Mouse (Mus musculus): ENCODE results near the gene Rnf181.
A peak's percentile ranks its signal among the peaks of the same experiment; 100 is the strongest.

Rnf181 gene

DNA sequence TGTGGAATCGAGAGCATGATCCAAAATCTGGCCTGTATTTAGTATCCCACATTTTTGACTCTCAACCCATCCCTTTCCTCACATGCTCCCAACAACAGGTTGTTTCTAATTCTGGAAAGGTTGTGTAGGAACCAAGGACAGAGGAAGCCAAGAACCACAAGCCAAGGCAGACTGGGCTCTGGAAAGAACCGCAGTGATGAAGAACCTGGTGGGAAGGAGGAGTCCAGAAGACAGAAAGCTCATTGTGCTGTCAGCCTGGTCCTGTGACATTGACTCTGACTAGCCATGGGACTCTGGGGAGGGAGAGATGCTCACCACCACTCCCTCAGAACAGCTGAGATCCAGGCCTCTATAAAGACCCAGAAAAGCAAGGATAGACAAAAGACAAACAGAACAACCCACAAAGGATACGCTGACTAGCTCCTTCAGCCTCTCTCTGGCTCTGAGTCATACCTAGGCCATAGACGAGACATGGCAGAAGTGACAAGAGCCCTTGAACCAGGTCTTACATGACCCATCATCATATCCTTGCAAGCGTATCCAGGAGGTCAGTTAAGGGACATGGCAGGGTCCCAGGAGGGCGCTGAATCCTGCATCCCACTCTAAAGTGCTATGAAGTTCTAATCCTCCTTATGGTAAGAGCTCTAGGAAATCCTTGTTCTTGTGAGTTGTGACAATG, 16.5 kb upstream of the Rnf181 start:
- DNase-seq = no peak

GRCm38 (mm10) chr6:72382494-72382893, 15.7 kb upstream of the Rnf181 start:
- DNase-seq = no peak

DNA sequence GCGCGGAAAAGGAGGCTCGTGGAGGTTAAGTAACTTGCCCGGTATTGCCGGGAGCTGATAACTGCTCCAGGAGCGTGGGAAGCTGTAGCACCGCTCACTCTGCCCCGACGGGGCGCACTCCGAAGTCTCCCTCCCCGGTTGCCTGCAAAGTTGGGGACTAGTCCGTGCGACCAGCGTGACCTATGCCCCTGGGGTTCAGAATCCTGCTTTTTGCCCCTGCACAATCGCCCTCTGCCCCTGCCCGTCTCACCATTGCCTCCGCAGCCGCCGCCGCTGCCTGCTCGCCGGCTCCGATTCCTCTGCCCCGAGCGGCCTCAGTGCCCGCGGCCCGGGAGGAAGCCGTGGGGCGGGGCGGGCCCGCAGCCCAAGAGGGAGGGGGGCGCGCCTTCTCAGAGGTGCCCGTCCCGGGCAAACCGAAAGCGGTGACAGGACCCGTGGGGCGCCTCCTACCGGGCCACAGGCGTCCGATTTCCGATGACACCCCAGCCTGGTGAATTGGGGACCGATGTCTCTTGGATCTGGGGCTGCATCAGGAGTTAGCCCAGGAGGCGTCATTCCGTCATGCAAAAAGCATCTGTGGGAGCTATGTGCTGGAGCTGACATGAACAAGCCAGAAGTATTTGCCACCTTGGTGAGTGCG, 13.5 kb upstream of the Rnf181 start, which contains the start of gene Vamp5:
TSS of gene Vamp5 (minus strand) at position 338 of the 640 bp plus-strand sequence.
- DNase-seq = peak; percentile 95

- DNase-seq = no peak
Measured at GRCm38 (mm10) chr6:72379377-72380130, 12.8 kb upstream of the Rnf181 start.

DNA sequence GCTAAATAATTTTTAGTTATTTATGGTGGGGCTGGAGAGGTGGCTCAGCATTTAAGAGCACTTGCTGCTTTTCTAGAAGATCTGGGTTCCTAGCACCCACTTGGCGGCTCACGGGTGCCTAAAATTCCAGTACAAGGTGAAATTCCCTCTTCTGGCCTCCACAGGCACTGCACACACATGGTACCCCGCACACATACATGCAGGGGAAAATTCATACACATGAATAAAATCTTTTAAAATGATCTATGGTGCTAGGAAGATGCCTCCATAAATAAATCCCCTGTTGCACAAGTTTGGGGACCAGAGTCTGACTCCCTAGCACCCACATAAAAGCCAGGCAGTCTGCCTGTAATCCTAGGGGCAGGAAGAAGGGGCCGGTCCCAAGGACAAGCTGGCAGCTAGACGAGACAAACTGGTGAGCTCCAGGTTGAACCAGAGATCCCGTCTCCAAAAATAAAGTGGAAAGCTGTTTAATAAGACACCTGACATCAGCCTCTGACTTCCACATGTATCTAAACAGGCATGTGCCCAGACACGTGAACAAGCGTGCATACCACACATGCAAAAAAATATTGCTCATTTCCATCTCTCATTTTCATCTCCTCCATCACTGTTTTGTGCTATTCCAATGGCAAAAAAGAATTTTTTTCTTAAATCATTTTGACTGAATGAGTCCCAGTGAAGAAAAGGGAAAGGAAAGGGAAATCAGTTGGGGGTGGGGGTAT, 11.9 kb upstream of the Rnf181 start:
- no peak for DNase-seq

GRCm38 (mm10) chr6:72374820-72375563, 8.2 kb upstream of the Rnf181 start:
- peak; percentile 55 for DNase-seq

- DNase-seq = no peak
Measured at GRCm38 (mm10) chr6:72374206-72374605, 7.5 kb upstream of the Rnf181 start.

- peak; percentile 64 for DNase-seq
Measured at GRCm38 (mm10) chr6:72373184-72373583, 6.4 kb upstream of the Rnf181 start.

GRCm38 (mm10) chr6:72371571-72371970, 4.8 kb upstream of the Rnf181 start:
- no peak for DNase-seq

- no peak for DNase-seq
Measured at GRCm38 (mm10) chr6:72371147-72371546, 4.4 kb upstream of the Rnf181 start.

DNA sequence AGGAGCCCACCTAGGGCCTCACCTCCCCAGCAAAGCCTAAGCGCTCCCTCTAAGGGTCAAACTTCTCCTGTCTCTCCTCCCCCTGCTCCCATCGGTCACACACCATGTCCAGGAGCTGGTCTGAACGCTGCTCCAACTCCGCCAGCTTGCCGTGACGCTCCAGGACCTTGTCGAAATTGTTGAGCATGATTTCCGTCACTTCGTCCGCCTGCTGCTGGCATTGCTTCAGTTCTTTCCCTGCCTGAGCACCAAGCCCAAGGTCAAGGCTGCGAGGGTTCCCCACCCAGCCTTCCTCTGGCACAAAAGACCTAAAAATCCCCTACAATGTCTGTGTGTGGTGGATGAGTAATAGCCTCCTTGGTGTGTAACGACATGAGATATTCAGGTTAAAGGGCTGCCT, 3.3 kb upstream of the Rnf181 start:
- no peak for DNase-seq

- no peak for DNase-seq
Measured at GRCm38 (mm10) chr6:72369557-72369956, 2.8 kb upstream of the Rnf181 start.

DNA sequence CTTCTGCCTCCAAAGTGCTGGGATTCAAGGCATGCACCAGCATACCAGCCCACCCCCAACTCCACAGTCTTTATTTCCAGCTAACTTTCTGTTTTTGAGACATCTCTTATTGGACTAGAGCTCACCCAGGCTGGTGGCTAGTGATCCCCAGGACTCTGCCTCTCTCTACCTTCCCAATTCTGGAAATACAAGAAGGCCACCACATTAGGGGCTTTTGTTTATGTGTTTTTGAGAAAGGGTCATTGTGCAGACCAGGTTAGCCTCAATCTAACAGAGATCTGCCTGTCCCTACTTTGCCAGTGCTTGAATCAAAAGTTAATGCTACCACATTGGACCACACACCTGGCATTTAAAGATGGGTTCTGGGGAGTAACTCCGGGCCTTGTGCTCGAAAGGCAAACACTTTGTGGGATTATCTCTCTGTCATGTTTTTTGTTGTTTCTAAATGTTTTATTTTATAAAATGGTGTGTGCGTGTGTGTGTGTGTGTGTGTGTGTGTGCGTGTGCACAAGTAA, 761 bp upstream of the Rnf181 start:
- DNase-seq = no peak

DNA sequence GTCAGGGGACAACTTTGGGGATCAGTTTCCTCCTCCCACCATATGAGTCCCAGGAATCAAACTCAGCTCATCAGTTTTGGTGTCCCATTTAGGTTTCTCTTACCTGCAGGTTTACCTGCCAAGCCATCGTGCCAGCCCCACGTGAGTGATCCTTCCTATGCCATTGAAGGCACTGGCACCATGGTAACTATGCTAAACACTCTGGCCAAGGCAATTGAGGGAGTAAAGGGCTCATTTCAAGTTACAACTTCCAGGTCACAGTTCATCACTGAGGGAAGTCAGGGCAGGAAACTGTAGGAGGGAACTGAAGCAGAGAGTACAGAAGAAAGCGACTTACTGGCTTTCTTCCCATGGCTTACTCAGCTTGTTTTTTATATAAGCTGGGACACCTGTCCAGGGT, 452 bp downstream of the Rnf181 start:
- no peak for DNase-seq

DNA sequence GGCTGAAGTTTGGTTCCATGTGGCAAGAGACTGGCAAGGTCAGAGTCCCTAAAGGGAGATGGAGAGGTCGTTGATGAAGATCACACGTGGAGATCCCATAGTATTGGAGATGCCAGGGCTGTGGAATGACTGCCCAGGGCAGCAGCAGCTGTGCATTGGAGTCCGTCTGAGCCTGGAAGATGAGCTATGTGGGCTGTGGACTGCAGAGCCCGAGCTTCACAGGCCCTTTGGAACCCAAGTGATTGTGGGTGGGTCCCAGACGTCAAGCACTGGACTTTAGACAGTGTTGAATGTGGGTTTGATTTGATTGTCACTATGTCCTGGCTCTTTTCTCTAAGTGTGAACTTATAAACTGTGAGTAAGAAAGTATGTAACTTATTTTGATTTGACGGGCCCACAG, 1.8 kb downstream of the Rnf181 start:
- no peak for DNase-seq

- DNase-seq = no peak
Measured at GRCm38 (mm10) chr6:72364009-72364408, 2.7 kb downstream of the Rnf181 start.

DNA sequence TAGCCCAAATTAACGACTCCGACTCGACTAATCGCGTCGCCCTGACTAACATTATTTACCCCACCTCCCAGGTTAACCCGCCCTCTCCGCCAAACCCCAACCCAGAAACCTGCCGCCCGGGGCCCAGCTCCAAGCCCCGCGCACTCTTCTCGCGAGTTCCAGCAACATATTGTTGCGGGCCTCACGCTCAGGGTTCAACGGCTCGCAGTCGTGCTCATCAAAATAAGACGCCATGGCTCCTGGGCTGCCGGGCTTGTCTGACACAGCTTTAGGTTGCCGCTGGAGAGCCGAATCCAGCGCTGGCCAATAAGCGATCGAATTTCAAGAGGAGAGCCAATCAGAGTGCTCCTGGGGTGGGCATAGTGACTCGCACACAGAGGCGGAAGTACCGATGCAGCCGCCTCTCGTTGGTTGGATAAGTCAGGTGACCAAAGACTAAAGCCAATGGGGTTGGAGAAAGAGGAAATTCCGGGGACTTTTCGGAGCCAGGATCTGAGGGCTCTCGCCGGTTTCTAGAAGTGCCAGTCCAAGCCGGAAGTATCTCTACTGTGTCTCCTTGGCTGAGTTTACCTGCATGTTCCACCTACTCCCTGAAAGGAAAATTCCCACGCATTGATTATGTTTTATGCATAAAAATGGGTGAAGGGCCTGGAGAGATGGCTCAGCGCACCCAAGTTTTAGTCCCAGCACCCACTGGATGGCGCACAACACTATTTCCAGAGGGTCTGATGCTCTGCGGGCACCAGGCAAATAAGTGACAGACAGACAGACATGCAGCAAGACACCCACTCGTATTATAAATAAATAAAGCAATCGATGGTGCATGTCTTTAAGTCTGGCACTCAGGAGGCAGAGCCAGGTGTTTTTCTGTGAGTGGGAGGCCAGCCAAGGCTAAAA, 4.4 kb downstream of the Rnf181 start:
- DNase-seq = peak; percentile 98

DNA sequence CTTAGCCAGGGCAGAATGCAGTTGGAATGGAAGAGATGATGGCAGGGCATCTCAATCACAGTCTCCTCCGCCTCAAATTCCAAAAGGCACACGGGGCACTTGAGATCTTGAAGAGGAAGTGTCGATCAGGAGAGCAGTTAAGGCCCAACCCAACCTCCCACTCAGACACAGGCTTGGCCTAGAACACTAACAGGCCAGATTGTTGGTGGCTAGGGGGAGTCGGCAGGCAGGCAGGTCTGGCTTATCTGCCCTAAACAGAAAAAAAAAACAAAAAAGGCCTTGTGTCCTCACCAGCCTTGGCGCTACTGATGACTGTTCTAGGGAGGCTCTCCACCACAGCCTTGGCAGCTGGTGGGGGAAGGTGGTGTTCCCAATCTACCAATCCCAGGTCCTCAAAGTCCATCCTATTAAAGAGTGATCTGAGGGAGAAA, 5.6 kb downstream of the Rnf181 start:
- DNase-seq = peak; percentile 62

DNA sequence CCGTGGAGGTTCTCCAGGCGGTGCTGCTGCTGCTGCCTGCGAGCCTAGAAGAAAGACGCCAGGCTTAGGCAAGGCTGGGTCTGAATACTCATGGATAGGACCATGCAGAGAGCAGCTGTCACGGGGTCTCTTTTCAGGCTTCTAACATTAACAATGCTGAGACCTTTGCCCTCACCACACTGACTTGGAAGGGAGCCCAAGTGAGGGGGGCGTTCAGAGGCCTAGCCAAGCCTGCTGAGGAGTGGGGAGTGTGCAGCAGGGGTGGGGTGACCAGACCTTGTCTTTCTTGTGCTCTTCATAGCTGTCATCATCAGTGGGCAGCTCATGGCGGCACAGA, 6.2 kb downstream of the Rnf181 start:
- DNase-seq = no peak

GRCm38 (mm10) chr6:72359891-72360598, 6.7 kb downstream of the Rnf181 start:
- no peak for DNase-seq

DNA sequence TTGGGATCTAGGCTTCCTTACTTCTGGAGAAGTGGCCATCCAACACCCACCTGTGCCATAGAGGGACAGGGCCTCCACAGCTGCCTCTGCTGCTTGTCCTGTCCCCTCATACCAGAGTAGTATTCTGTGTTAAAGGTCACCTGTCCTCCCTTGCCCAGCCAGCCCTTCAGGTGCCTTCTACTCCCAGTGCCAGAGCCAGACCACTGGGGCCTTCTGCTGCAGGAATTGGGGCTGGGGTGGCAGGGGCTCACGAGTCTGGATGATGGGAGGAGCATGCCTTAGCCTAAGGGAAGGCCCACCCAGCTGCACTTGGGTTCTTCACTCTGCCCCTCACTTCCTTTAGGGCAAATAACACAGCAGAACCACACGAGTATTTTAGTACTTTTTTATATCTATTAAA, 7.4 kb downstream of the Rnf181 start:
- DNase-seq = no peak
